Mouse (Mus musculus) limb, embryonic 14.5 days (tissue): ENCODE data around the gene Syk. TPM values are rescaled to one million over a fixed set of nuclear protein-coding genes. Genes with fewer than 3 reads are reported as not detected.

ENCODE experiments used
- ATAC-seq: fragments of 200-750 bp; cut with Nextera tagmentation; 2 replicates; pipeline ENCODE4 v1.8.0; 2017; ENCODE audit warnings: low read depth, moderate number of reproducible peaks, moderate TSS enrichment; ENCODE audit not compliant: low FRiP score
- DNase-seq: peaks from one replicate; pipeline ENCODE4 v3.0.0-alpha.2; 2015; ENCODE audit warnings: low spot score
- H3K27ac ChIP-seq: fragments of 300-500 bp; sonication (generic); replicated peaks from 2 replicates; pipeline ENCODE4 v1.5.1; 2014; ENCODE audit warnings: low read depth, mild to moderate bottlenecking, low read length, moderate library complexity, mixed read lengths
- H3K27me3 ChIP-seq: fragments of 300-500 bp; sonication (generic); 2 replicates; pipeline ENCODE4 v1.6.1; 2014; ENCODE audit warnings: low read length, mixed read lengths; ENCODE audit not compliant: control insufficient read depth, insufficient read depth
- H3K36me3 ChIP-seq: fragments of 300-500 bp; sonication (generic); 2 replicates; pipeline ENCODE4 v1.6.1; 2014; ENCODE audit warnings: mild to moderate bottlenecking, low read length, moderate library complexity, mixed read lengths; ENCODE audit not compliant: control insufficient read depth, insufficient read depth
- H3K4me1 ChIP-seq: fragments of 300-500 bp; sonication (generic); 2 replicates; pipeline ENCODE4 v1.6.1; 2014; ENCODE audit warnings: antibody characterized with exemption, low read length, mixed read lengths; ENCODE audit not compliant: control insufficient read depth, insufficient read depth
- H3K4me2 ChIP-seq: fragments of 300-500 bp; sonication (generic); replicated peaks from 2 replicates; pipeline ENCODE4 v1.6.1; 2014; ENCODE audit warnings: low read depth, mild to moderate bottlenecking, low read length, moderate library complexity; ENCODE audit not compliant: severe bottlenecking
- H3K4me3 ChIP-seq: fragments of 300-500 bp; sonication (generic); replicated peaks from 2 replicates; pipeline ENCODE4 v1.5.1; 2014; ENCODE audit warnings: low read length
- H3K9ac ChIP-seq: fragments of 300-500 bp; sonication (generic); 2 replicates; pipeline ENCODE4 v1.6.1; 2014; ENCODE audit warnings: mild to moderate bottlenecking, low read depth, low read length, moderate library complexity; ENCODE audit not compliant: severe bottlenecking
- H3K9me3 ChIP-seq: fragments of 300-500 bp; sonication (generic); 2 replicates; pipeline ENCODE4 v1.6.1; 2016; ENCODE audit warnings: low read length; ENCODE audit not compliant: control insufficient read depth
- POLR2A ChIP-seq: fragments of 200-500 bp; IDR thresholded peaks from 2 replicates; pipeline ENCODE4 v1.8.0; 2012; ENCODE audit warnings: inconsistent platforms, mild to moderate bottlenecking, moderate library complexity, borderline replicate concordance; ENCODE audit not compliant: insufficient read depth, insufficient read length; ENCODE audit errors: extremely low read depth
- WGBS: fragments of 180-500 bp; shearing (Covaris S2); extraction: QIAGEN DNeasy Blood & Tissue Kit; methylation state at CpG from one replicate; pipeline ENCODE4 v1.1.7; 2014; 5-methylcytosine and 5-hydroxymethylcytosine counted together
- polyA plus RNA-seq, 2 experiments: library from polyadenylated mRNA; depleted of rRNA in 1 of 2; stranded (reverse) in 1 of 2; unstranded in 1 of 2; fragments of >200 nt; fragmentation: Nextera tagmentation in 1 of 2; extraction: Ambion mirVana in 1 of 2; gene quantifications; 2 replicates each; pipeline versions ENCODE4 v1.2.1 to v1.2.3; 2012 to 2014

The Syk gene
- polyA plus RNA-seq, 2 experiments = 3.3 to 3.5 TPM

GRCm38 (mm10) chr13:52602752-52603151 lies 19.8 kb downstream of the Syk start:
- Histone ChIP-seq H3K36me3 (no peaks in the 10 kb centered on the region), H3K4me1 (no peaks in the 10 kb centered on the region), H3K4me2 (no peak overlapping the region), H3K9me3 (no peaks in the 10 kb centered on the region), H3K27ac (no peak overlapping the region), H3K4me3 (no peak overlapping the region), H3K9ac (no peak overlapping the region), H3K27me3 (no peaks in the 10 kb centered on the region)
- no peak for ATAC-seq
- WGBS = 70% methylated on average over 4 of the region's 4 CpGs
- no peak for DNase-seq
- TF ChIP-seq POLR2A = no peak

DNA sequence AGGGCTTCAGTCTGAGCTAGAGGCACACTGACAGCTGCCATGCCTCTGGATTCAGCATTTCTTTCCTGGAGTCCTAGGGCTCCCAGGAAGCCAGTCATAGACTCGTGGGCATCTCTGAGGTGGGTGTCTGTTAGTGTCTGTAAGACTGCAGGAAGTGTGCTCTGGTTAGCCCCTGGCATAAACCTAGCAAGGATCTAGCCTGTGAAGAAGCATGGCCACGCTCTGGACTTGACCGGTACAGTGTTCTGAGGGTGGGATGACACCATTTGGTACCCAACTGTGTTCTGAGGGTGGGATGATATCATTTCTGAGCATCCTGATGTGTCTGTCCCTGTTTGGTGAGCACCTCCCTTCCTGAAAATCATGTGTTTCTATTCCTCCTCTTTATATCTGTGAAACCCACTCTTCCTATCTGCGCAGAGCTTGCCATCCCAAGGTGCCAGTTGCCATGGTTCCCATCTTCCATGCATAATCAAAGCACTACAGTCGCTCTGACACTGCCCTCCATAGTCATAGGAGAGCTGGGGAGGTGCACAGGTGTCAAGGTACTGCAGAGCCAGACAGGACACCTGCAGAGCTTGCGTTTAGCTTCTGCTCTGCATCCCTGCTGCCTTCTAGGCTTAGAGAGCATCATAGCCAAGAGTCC lies 20.9 kb downstream of the Syk start:
- Histone ChIP-seq H3K4me3 (no peak overlapping the region), H3K4me1 (no peaks in the 10 kb centered on the region), H3K27me3 (no peaks in the 10 kb centered on the region), H3K9ac (no peak overlapping the region), H3K9me3 (no peaks in the 10 kb centered on the region), H3K27ac (no peak overlapping the region), H3K36me3 (no peaks in the 10 kb centered on the region), H3K4me2 (no peak overlapping the region)
- no peak for DNase-seq
- 76% methylated on average over 6 of the region's 6 CpGs for WGBS
- TF ChIP-seq POLR2A = no peak
- ATAC-seq = no peak

GRCm38 (mm10) chr13:52605006-52605405 lies 22.0 kb downstream of the Syk start:
- Histone ChIP-seq H3K4me3 (no peak overlapping the region), H3K4me1 (no peaks in the 10 kb centered on the region), H3K9me3 (no peaks in the 10 kb centered on the region), H3K36me3 (no peaks in the 10 kb centered on the region), H3K9ac (no peak overlapping the region), H3K4me2 (no peak overlapping the region), H3K27me3 (no peaks in the 10 kb centered on the region), H3K27ac (no peak overlapping the region)
- no peak for DNase-seq
- no peak for ATAC-seq
- TF ChIP-seq POLR2A = no peak
- WGBS = 84% methylated on average over 3 of the region's 3 CpGs

GRCm38 (mm10) chr13:52605911-52606310 lies 22.9 kb downstream of the Syk start:
- no peak for TF ChIP-seq POLR2A
- no peaks in the 10 kb centered on the region for H3K4me1 ChIP-seq
- no peak overlapping the region for H3K9ac ChIP-seq
- 64% methylated on average over 4 of the region's 4 CpGs for WGBS
- H3K36me3 ChIP-seq = no peaks in the 10 kb centered on the region
- no peak overlapping the region for H3K4me3 ChIP-seq
- ATAC-seq = no peak
- H3K27ac ChIP-seq = no peak overlapping the region
- no peak for DNase-seq
- no peak overlapping the region for H3K4me2 ChIP-seq
- no peaks in the 10 kb centered on the region for H3K27me3 ChIP-seq
- H3K9me3 ChIP-seq = no peaks in the 10 kb centered on the region

DNA sequence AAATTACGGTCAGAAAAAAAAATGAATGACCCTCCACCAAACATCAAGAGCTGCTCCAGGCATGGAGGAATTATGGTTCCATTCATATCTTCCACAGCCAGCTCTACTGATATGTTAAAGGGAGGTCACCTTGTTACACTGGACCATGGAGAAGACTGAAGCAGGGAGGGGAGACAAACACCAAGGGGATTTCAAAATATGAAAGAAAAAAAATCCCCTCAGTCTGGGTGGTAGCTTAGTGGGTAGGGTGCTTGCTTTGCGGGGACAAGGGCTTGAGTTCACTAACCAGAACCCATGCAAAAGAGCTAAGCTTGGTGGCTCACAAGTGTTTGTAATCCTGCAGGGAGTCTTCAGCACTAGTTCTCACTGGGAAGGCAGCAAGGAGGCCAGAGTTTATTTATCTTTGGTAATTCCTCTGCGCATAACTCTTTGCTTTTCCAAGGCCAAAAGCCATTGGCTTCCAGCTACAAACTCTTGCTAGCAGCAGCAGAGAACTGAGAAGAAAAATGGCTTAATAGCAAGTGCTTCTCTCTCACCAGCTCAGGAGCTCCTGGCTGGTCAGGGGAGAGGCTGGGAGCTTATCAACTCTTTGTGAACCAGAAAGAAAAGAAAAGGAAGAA lies 23.8 kb downstream of the Syk start:
- Histone ChIP-seq H3K4me2 (no peak overlapping the region), H3K4me3 (no peak overlapping the region), H3K27ac (no peak overlapping the region), H3K27me3 (no peaks in the 10 kb centered on the region), H3K9me3 (no peaks in the 10 kb centered on the region), H3K4me1 (no peaks in the 10 kb centered on the region), H3K36me3 (no peaks in the 10 kb centered on the region), H3K9ac (no peak overlapping the region)
- ATAC-seq (no peak), DNase-seq (no peak)
- 80% methylated on average over 3 of the region's 3 CpGs for WGBS
- no peak for TF ChIP-seq POLR2A

GRCm38 (mm10) chr13:52607964-52608363 lies 25.0 kb downstream of the Syk start:
- Histone ChIP-seq H3K27ac (no peak overlapping the region), H3K9ac (no peak overlapping the region), H3K4me3 (no peak overlapping the region), H3K36me3 (no peaks in the 10 kb centered on the region), H3K9me3 (no peaks in the 10 kb centered on the region), H3K4me1 (no peaks in the 10 kb centered on the region), H3K4me2 (no peak overlapping the region), H3K27me3 (no peaks in the 10 kb centered on the region)
- 84% methylated on average over 1 of the region's 1 CpGs for WGBS
- no peak for ATAC-seq
- DNase-seq = no peak
- no peak for TF ChIP-seq POLR2A
